Mouse (Mus musculus): ENCODE results near the gene Pakap. TPM values are rescaled to one million over a fixed set of nuclear protein-coding genes. Genes with fewer than 3 reads are reported as not detected.
A peak's percentile ranks its signal among the peaks of the same experiment; 100 is the strongest.

Pakap gene
- polyA plus RNA-seq, 1 experiment = 0.63 TPM

DNA sequence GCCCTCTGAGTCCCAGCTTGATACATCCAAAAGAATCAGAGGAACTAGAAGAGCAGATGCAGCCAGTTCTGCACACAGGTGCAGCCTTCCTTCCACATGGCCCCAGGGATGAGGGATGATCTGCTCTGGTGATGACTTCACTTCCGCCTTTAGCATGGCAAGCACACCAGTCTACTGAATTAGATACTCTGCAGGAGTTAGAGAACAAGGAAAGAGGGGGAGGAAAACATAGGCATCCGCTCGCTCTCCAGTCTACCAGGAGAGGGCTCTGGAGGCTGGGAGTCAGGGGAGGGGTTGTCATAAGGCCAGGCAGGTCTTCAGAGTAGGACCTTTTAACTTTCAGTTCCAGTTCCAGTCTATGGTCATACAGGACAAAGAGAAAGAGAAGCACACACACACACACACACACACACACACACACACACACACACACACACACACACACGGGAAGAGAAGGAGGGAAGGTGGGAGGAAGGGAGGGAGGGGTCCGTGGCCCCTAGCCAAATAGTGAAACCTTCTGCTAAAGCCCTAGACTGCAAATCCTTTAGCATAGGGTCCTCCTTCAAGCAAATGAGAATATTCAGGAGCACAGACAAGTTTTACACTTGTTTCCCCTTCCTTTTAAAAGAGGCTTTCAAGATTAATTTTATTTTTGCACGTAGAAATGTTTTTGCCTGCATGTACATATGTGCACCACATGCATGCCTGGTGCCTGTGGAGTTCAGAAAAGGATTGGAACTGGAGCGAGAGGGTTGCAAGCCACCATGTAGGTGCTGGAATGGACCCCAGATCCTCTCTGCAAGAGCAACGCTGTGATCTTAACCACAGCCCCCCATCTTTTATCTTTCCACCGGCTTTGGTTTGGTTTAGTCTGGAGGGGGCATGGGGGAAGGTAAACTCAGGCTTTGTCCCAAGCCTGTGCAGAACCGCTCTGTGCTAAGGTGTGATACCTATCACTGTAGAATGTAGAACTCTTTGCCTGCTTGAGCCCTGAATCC is 346.5 kb downstream of the Pakap start:
- Histone ChIP-seq H3K9me3 (peaks cover 3% of the 10 kb centered on the region; the same call in 1 of the 2 replicates), H3K4me1 (peaks cover 17% of the 10 kb centered on the region), H3K4me3 (replicated peaks) (no peak overlapping the region), H3K36me3 (replicated peaks; ENCODE audit: low read length) (no peaks in the 10 kb centered on the region), H3K27me3 (replicated peaks) (peaks cover 20% of the 10 kb centered on the region)
- TF ChIP-seq GATA1 (IDR thresholded peaks at IDR 0.05; ENCODE audit: borderline replicate concordance, low read length) (no peak), FLI1 (IDR thresholded peaks at IDR 0.05; ENCODE audit: low read length) (no peak)

DNA sequence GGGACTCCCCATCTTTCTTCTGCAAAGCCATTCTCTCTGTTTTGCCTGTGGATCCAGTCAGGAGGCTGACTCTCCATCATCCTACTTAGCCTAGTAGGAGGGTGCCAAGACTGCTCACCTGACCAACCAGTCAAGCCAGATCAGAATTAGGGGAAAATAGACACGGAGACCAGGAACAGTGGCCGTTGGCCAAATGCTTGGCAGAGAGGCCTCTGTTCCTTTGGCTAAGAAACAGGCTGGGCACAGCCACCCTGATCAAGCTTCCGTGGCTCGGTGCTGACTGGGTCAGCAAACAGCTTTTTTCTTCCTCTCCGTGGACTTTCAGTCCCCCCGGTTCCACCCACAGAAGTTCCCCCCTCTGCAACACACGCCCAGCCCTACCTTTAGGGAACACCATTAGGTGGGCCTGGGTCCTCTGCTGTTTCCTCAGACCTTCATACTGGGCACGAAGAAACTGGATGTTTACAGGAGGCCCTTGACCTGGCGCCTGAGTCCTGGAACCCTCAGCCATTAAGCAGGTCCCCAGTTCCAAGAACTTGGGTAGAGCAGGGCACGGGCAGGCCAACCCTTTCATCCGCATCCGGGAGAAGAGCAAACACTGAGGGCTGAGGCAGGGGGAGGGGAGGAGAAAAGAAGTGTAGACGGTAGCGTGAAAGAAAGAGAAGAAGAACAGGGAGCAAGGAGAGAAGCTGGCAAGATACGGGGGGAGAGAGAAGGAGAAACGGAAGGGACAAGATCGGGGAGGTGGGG is 347.4 kb downstream of the Pakap start:
- no peaks in the 10 kb centered on the region for H3K36me3 ChIP-seq (replicated peaks; ENCODE audit: low read length)
- H3K9me3 ChIP-seq = peaks cover 3% of the 10 kb centered on the region; the same call in 1 of the 2 replicates
- peaks cover 25% of the 10 kb centered on the region for H3K4me1 ChIP-seq
- peak overlapping the region; percentile 44 for H3K4me3 ChIP-seq (replicated peaks)
- TF ChIP-seq GATA1 (IDR thresholded peaks at IDR 0.05; ENCODE audit: borderline replicate concordance, low read length) = no peak
- no peak for TF ChIP-seq FLI1 (IDR thresholded peaks at IDR 0.05; ENCODE audit: low read length)
- peaks cover 20% of the 10 kb centered on the region for H3K27me3 ChIP-seq (replicated peaks)

- Histone ChIP-seq H3K4me3 (replicated peaks) (peak within 1 kb of the TSS; percentile 44), H3K9me3 (peaks cover 3% of the 10 kb centered on the region; the same call in 1 of the 2 replicates), H3K27me3 (replicated peaks) (peaks cover 18% of the 10 kb centered on the region), H3K4me1 (peaks cover 25% of the 10 kb centered on the region), H3K36me3 (replicated peaks; ENCODE audit: low read length) (no peaks in the 10 kb centered on the region)
- TF ChIP-seq FLI1 (IDR thresholded peaks at IDR 0.05; ENCODE audit: low read length) (no peak), GATA1 (IDR thresholded peaks at IDR 0.05; ENCODE audit: borderline replicate concordance, low read length) (no peak)
Observed at GRCm38 (mm10) chr4:57916201-57916661, 348.3 kb downstream of the Pakap start, which contains the start of gene D630039A03Rik. Gene D630039A03Rik, minus strand, starts transcription at chr4:57916297.

DNA sequence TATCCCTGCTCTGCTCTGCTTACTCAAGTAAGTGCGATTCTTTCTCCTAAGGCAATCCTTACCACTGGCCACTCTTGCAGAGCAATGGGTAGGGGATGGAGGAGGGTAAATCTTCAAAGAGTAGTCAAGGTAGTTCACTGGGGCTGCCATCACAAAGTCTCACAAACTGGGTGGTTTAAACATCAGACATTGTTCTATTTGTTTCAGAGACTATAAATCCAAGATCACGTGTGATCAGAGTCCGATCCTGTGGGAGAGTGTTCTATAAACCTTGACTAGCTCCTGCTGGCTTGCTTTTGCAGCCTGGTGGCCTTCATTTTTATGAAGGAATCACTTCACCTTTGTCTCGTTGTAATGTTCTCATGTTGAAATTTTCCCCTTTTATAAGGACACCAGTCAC is 348.7 kb downstream of the Pakap start:
- Histone ChIP-seq H3K27me3 (replicated peaks) (peaks cover 18% of the 10 kb centered on the region), H3K36me3 (replicated peaks; ENCODE audit: low read length) (no peaks in the 10 kb centered on the region), H3K4me3 (replicated peaks) (no peak overlapping the region), H3K4me1 (peaks cover 25% of the 10 kb centered on the region), H3K9me3 (peaks cover 3% of the 10 kb centered on the region; the same call in 1 of the 2 replicates)
- no peak for TF ChIP-seq FLI1 (IDR thresholded peaks at IDR 0.05; ENCODE audit: low read length)

GRCm38 (mm10) chr4:57919494-57920423 is 351.8 kb downstream of the Pakap start:
- Histone ChIP-seq H3K27me3 (replicated peaks) (peaks cover 17% of the 10 kb centered on the region), H3K4me1 (peaks cover 22% of the 10 kb centered on the region), H3K36me3 (replicated peaks; ENCODE audit: low read length) (no peaks in the 10 kb centered on the region), H3K4me3 (replicated peaks) (no peak overlapping the region), H3K9me3 (no peaks in the 10 kb centered on the region)
- no peak for TF ChIP-seq GATA1 (IDR thresholded peaks at IDR 0.05; ENCODE audit: borderline replicate concordance, low read length)
- no peak for TF ChIP-seq FLI1 (IDR thresholded peaks at IDR 0.05; ENCODE audit: low read length)

DNA sequence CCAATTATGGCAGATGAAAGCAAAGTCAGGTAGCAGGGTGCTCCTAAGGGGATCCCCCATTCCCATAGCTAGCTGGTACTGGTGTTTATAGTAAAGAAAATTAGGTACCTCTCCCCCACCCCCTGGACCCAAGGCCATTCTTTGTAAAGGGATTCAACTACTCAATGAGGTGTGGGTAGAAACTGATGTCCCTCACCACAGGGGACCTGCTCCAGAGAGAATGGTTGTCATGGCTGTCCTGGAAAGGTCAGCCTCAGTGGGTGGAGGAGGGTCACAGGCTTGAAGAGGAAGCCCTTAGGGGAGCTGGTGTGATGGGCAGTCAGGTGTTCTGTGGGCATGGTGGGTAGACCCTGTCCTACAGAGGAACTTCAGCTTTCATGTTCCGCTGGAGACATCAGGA is 352.5 kb downstream of the Pakap start:
- Histone ChIP-seq H3K4me1 (peaks cover 22% of the 10 kb centered on the region), H3K9me3 (no peaks in the 10 kb centered on the region), H3K36me3 (replicated peaks; ENCODE audit: low read length) (no peaks in the 10 kb centered on the region), H3K27me3 (replicated peaks) (peaks cover 11% of the 10 kb centered on the region), H3K4me3 (replicated peaks) (no peak overlapping the region)
- TF ChIP-seq GATA1 (IDR thresholded peaks at IDR 0.05; ENCODE audit: borderline replicate concordance, low read length) = no peak
- no peak for TF ChIP-seq FLI1 (IDR thresholded peaks at IDR 0.05; ENCODE audit: low read length)

DNA sequence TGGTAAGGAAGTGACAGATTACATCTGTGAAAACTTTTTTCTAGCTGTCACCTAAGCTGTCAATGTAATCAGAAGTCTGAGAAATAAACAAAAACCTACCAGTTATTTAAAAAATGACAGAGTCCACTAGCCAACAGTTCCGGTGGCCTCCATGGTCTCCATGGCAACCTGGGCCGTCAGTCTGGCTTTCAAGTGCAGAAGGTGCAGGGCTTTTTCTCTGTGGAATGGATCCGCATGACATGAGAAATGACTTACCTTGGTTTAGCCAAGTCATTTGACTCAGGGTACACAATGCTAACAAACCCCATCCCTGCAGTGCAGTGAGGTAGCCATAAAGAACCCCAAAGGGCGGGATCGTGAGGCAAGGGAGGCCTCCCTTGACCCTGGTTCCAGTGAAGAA is 354.2 kb downstream of the Pakap start:
- peaks cover 5% of the 10 kb centered on the region for H3K27me3 ChIP-seq (replicated peaks)
- no peaks in the 10 kb centered on the region for H3K36me3 ChIP-seq (replicated peaks; ENCODE audit: low read length)
- peaks cover 18% of the 10 kb centered on the region for H3K4me1 ChIP-seq
- no peak overlapping the region for H3K4me3 ChIP-seq (replicated peaks)
- no peak for TF ChIP-seq FLI1 (IDR thresholded peaks at IDR 0.05; ENCODE audit: low read length)
- TF ChIP-seq GATA1 (IDR thresholded peaks at IDR 0.05; ENCODE audit: borderline replicate concordance, low read length) = no peak
- H3K9me3 ChIP-seq = no peaks in the 10 kb centered on the region

- no peak for TF ChIP-seq FLI1 (IDR thresholded peaks at IDR 0.05; ENCODE audit: low read length)
- TF ChIP-seq GATA1 (IDR thresholded peaks at IDR 0.05; ENCODE audit: borderline replicate concordance, low read length) = no peak
- H3K4me1 ChIP-seq = peaks cover 7% of the 10 kb centered on the region
- no peaks in the 10 kb centered on the region for H3K9me3 ChIP-seq
- no peaks in the 10 kb centered on the region for H3K36me3 ChIP-seq (replicated peaks; ENCODE audit: low read length)
- no peak overlapping the region for H3K4me3 ChIP-seq (replicated peaks)
- H3K27me3 ChIP-seq (replicated peaks) = peaks cover 7% of the 10 kb centered on the region
Observed at GRCm38 (mm10) chr4:57924556-57925071, 356.6 kb downstream of the Pakap start.

Measured in megakaryocyte, embryonic 14.5 days (primary cell).